Mouse (Mus musculus) G1E (cell line): ENCODE measurements around the gene Krt6a.

Experiments
- CTCF ChIP-seq: IDR thresholded peaks from 2 replicates; pipeline ENCODE4 v1.5.1; 2012; ENCODE audit warnings: low read depth, low read length, inconsistent platforms, mixed read lengths
- GATA1 ChIP-seq: IDR thresholded peaks from 2 replicates; pipeline ENCODE4 v1.6.1; 2012; ENCODE audit warnings: borderline replicate concordance, low read length, inconsistent platforms, mixed read lengths
- POLR2AphosphoS5 ChIP-seq: IDR thresholded peaks from 2 replicates; pipeline ENCODE4 v1.6.1; 2012; ENCODE audit warnings: low read depth, low read length, inconsistent platforms; ENCODE audit not compliant: insufficient replicate concordance
- TAL1 ChIP-seq: conservative IDR thresholded peaks from 2 replicates; pipeline ENCODE4 v1.6.1; 2012; ENCODE audit warnings: low read depth, low read length, inconsistent platforms, mixed read lengths

DNA sequence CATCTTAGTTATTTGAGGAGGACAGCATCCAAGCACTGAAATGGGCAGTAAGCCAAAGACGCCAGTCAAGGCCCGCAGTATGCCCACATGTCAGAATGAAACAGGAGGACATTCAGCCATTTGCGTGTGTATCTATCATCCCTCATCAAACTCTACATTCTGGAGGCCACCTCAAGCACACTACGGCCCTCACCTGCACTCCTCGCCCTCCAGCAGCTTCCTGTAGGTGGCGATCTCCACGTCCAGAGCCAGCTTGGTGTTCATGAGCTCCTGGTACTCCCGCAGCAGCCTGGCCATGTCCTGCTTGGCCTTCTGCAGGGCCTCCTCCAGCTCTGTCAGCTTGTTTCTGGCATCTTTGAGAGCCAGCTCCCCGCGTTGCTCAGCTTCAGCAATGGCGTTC lies 14.6 kb upstream of the Krt6a start:
- no peak for TF ChIP-seq CTCF
- TF ChIP-seq POLR2AphosphoS5, result no peak
- TF ChIP-seq GATA1, result no peak
- no peak for TF ChIP-seq TAL1
